Mouse (Mus musculus) yolk sac, embryonic 10.5 days (tissue): Measurements from ENCODE around the gene Ruvbl2.
A peak's percentile ranks its signal among the peaks of the same experiment; 100 is the strongest.

Source experiments
- DNase-seq: peaks from one replicate; pipeline ENCODE4 v3.0.0-alpha.2; 2017; ENCODE audit warnings: low spot score

Ruvbl2 gene

GRCm38 (mm10) chr7:45421194-45421593 lies 16.7 kb downstream of the Ruvbl2 start:
- no peak for DNase-seq

- DNase-seq: no peak
These were observed 17.3 kb downstream of the Ruvbl2 start, which contains the start of gene Lhb for GRCm38 (mm10) chr7:45420615-45420919. Lhb (plus strand) TSS chr7:45420820.

DNA sequence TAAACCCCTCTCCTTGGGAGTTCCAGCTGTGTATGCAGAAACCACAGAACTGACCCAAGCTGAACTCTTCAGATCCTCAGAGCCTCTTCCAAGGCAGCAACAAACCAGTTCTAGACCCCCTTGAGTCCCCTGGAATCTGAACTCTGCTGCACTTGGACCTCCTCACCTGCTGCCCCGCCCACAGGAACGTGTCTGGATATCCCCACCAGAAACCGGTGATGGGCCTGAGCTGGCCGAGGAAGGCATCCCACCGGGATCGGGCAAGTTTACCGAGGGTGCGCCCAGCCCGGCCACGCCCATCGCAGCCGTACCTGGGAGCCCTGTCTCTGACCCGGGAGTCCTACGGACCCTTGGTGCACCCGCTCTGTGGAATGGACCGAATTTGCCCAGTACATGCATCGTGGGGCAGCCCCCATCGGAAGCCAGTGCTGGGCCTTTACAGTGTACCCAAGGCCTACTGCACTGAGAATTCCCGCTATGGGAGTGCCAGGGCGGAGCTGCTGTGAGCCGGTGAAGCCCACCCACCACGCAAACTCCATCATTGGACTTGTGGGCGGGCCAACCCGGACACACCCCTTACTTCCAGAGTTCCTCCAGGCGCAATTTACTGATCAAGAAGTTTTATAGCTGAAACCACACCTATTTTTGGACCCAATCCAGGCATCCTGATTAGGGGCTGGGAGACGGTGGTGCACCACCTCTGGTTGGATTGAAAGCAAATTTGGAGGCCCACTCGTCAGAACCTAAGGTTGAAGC lies 17.9 kb downstream of the Ruvbl2 start:
- DNase-seq: no peak

DNA sequence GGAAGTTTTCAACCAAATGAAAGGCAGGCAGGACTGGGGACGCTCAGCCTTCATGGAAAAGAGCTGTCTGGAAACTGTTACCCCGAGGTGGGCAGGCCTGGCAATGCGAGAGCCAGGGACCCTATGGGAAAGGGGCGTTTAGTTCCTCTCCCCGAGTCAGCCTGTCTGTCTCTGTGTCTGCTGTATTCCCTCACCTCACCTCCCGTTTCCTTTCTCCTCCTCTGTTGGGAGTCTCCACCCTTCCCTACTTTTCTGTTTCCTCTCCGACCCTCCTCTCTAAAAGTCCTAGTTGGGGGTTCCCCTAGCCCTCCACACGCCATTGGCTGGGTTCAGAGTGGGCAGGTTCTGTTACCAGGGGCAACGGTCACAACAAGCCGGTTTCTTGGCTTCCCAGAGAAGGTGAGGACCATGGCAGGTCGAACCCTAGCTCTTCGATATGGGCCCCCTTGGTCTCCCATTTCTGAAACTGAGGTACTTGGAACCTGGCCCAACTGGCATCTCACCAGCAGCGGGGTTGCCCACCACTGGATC lies 19.9 kb downstream of the Ruvbl2 start:
- DNase-seq: no peak

GRCm38 (mm10) chr7:45415636-45416035 lies 22.3 kb downstream of the Ruvbl2 start:
- no peak for DNase-seq

- DNase-seq: no peak
These were observed 23.1 kb downstream of the Ruvbl2 start for GRCm38 (mm10) chr7:45414740-45415224.

GRCm38 (mm10) chr7:45413864-45414739 lies 23.8 kb downstream of the Ruvbl2 start:
- DNase-seq: no peak

DNA sequence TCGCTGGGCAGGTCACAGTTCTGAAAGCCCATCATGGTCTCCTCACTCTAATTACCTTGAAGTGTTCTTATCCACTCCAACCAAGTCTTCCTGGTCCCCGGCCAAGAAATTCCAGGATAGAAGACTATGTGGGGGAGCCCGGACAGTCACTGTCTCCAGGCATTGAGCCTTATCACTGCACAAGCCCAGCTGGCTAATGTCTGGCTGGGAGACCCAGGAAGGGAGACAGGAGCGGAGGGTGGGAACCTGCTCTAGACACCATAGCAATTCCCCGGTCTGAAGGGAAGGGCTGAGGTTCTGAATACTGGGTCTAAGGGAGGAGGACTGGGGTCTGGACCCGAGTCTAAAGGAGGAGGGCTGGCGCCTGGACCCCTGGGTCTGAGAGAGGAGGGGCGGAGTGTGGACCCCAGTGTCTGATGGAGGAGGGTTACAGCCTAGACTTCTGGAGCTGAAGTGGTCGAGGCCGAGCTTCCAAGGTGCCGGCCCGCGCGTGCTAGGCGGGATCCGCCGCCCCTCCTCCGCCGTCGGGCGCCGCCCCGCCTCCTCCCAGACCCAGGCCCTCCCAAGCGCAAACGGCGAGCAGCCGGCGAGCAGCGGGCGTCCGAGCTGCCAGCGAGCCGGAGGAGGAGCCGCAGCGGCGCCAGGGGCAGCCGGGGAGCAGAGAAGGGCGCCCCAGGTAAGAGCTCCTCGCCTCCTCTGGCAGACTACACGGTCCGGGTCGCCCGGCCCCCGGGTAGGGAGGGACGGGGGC lies 24.6 kb downstream of the Ruvbl2 start, which contains the start of gene Ntf5:
Gene Ntf5 (plus strand): TSS at position 583 of the 751 bp plus-strand sequence.
- DNase-seq: peak; percentile 60

GRCm38 (mm10) chr7:45412421-45412820 lies 25.5 kb downstream of the Ruvbl2 start:
- DNase-seq: no peak

DNA sequence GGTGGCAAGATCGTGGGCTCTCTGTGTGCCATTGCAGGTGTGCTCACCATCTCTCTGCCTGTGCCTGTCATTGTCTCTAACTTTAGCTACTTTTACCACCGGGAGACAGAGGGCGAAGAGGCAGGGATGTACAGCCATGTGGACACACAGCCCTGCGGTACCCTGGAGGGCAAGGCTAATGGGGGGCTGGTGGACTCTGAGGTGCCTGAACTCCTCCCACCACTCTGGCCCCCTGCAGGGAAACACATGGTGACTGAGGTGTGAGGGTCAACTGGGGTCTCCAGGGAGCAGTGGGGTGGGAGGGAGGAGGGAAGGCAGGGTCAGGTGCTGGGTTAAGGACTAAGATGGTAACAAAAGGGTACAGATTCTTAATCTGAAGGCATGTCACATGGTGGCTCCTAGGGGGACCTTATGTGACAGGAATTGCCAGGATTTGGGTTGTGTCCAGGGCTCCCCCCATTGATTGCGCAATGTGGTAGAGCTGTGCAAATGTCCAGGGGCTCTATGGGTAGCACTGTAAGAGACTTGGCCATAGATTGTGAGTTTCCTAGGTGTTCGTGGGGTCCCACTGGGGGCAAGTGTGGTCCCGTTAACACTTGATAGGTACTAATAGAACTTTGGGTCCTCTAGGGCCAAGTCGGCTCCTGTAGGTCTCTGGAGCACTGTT lies 28.3 kb downstream of the Ruvbl2 start:
- DNase-seq: no peak

- DNase-seq: no peak
These were observed 28.9 kb downstream of the Ruvbl2 start for GRCm38 (mm10) chr7:45408949-45409348.

- no peak for DNase-seq
These were observed 29.5 kb downstream of the Ruvbl2 start for GRCm38 (mm10) chr7:45408351-45408750.

DNA sequence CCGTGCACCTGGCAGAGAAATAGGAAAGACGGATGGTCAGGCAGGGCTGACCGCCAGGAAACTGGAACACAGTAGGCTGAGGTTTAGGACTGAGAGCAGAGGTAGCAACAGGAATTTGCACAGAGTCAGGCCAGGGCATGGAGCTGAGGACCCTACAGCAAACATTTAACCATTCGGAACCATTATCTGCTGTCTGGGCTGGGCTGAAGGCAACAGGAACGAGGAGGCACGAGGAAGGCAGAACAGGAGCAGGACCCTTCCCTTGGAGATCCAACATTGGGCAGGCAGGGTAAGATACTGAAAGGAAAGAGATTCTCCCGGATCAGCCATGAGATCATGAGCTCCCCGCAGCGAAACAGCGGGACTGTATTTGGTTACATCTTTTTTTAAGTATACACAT lies 30.1 kb downstream of the Ruvbl2 start:
- no peak for DNase-seq

GRCm38 (mm10) chr7:45406157-45407156 lies 31.4 kb downstream of the Ruvbl2 start:
- peak; percentile 30 for DNase-seq

GRCm38 (mm10) chr7:45405091-45406075 lies 32.5 kb downstream of the Ruvbl2 start, which contains the start of gene Kcna7:
Kcna7 (plus strand) TSS chr7:45405653.
- peak; percentile 54 for DNase-seq

- peak; percentile 79 for DNase-seq
These were observed 34.2 kb downstream of the Ruvbl2 start for GRCm38 (mm10) chr7:45403532-45404261.

DNA sequence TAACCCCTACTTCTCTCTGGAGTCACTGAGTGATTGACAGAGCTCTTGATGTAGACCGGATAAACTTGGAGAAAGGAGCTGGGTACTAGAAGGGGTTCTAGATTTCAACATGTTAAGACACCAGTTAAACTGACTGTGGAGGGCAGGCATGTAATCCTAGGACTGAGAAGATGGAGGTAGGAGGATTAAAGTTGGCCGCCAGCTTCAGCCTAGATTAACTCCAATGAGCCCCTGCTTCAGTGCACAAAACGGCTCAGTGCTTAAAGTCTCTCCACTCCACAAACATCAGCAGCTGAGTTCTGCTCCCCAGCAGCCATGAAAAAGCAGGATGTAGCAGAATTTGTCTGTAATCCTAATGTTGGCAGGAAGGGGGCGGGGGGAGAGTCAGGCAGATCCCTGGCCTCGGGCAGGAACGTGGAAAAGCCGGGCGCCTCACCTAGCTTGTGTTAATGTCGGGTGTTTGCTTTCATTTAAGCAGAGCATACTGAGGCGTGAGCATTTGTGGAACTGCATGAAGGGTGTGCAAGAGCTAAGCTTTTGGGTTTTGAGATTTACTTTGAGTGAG lies 36.3 kb downstream of the Ruvbl2 start:
- DNase-seq: no peak

DNA sequence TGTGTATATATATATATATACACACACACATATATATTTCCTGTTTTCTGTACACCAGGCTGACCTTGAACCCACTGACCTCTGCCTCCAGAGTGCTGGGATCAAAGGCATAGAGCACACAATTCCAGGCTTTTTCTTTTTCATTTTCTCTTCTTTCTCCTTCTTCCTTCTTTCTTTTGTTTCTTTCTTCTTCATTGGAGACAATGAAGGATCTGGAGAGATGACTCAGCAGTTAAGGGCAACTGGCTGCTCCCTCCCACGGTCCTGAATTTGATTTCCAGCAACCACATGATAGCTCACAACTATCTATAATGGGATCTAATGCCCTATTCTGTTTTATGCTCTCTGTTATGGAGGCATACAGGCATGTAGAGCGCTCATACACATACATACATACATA lies 41.1 kb downstream of the Ruvbl2 start:
- DNase-seq: no peak
